Mouse (Mus musculus): ENCODE measurements around the gene Nsun2.
A peak's percentile ranks its signal among the peaks of the same experiment; 100 is the strongest.
"Not testable (repeated sequence)": the region's sequence is repeated elsewhere in the genome, so short reads cannot be mapped to it uniquely, and the experiment has no call there.

Nsun2 gene

GRCm38 (mm10) chr13:69555957-69556482, 22.5 kb downstream of the Nsun2 start:
- peak; percentile 68 for DNase-seq

- no peak for DNase-seq
These were observed 23.2 kb downstream of the Nsun2 start for GRCm38 (mm10) chr13:69556728-69557127.

GRCm38 (mm10) chr13:69558098-69558660, 24.6 kb downstream of the Nsun2 start:
- DNase-seq = peak; percentile 92

GRCm38 (mm10) chr13:69559291-69559961, 25.9 kb downstream of the Nsun2 start:
- peak; percentile 91 for DNase-seq

- no peak for DNase-seq
These were observed 28.5 kb downstream of the Nsun2 start for GRCm38 (mm10) chr13:69562004-69562403.

- DNase-seq = peak; percentile 96
These were observed 29.4 kb downstream of the Nsun2 start for GRCm38 (mm10) chr13:69562654-69563574.

GRCm38 (mm10) chr13:69563905-69564304, 30.4 kb downstream of the Nsun2 start:
- DNase-seq = no peak

GRCm38 (mm10) chr13:69564573-69564972, 31.0 kb downstream of the Nsun2 start:
- no peak for DNase-seq

- not testable (repeated sequence) for DNase-seq
These were observed 31.9 kb downstream of the Nsun2 start for GRCm38 (mm10) chr13:69565401-69565800.

GRCm38 (mm10) chr13:69569201-69569600, 35.7 kb downstream of the Nsun2 start:
- peak; percentile 91 for DNase-seq

GRCm38 (mm10) chr13:69572594-69572993, 39.0 kb downstream of the Nsun2 start:
- no peak for DNase-seq

- DNase-seq = peak; percentile 91
These were observed 43.1 kb downstream of the Nsun2 start for GRCm38 (mm10) chr13:69576676-69577075.

GRCm38 (mm10) chr13:69577181-69577834, 43.8 kb downstream of the Nsun2 start:
- peak; percentile 64 for DNase-seq

- no peak for DNase-seq
These were observed 48.9 kb downstream of the Nsun2 start for GRCm38 (mm10) chr13:69582411-69582810.

- DNase-seq = peak; percentile 80
These were observed 50.0 kb downstream of the Nsun2 start for GRCm38 (mm10) chr13:69583591-69583990.

- DNase-seq = peak; percentile 93
These were observed 52.3 kb downstream of the Nsun2 start for GRCm38 (mm10) chr13:69585828-69586227.

GRCm38 (mm10) chr13:69586337-69586736, 52.8 kb downstream of the Nsun2 start:
- DNase-seq = no peak

- no peak for DNase-seq
These were observed 54.3 kb downstream of the Nsun2 start for GRCm38 (mm10) chr13:69587849-69588248.

- DNase-seq = no peak
These were observed 54.7 kb downstream of the Nsun2 start for GRCm38 (mm10) chr13:69588263-69588662.

- no peak for DNase-seq
These were observed 57.8 kb downstream of the Nsun2 start for GRCm38 (mm10) chr13:69591338-69591737.

- DNase-seq = no peak
These were observed 58.7 kb downstream of the Nsun2 start for GRCm38 (mm10) chr13:69592226-69592625.

GRCm38 (mm10) chr13:69593453-69593852, 59.9 kb downstream of the Nsun2 start:
- no peak for DNase-seq
